Mouse (Mus musculus): Measurements from ENCODE around the gene Foxp1. TPM values are rescaled to one million over a fixed set of nuclear protein-coding genes. Genes with fewer than 3 reads are reported as not detected.

The Foxp1 gene
- polyA plus RNA-seq, 1 experiment = 76.1 TPM

DNA sequence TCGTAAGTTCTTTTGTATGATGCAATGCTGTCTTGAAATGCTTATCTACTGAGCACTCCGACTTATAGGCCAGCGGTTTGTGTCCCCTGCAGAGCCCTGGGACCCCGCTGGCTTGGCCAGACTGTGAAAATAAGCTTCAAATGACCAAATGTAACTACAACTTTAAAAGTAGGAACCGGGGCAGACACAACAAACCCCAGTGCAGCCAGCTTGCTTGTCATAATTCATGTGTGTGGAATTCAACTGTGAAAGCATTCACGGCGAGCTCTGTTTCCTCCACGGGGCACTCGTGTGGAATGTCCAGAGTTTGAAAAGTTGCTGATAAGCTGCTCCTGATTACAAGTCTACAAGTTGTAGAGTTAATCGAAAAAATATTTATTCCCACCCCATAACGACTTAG is 71.0 kb downstream of the Foxp1 start:
- TF ChIP-seq GATA1 (IDR thresholded peaks at IDR 0.05; ENCODE audit: borderline replicate concordance, low read length) = no peak
- no peak for TF ChIP-seq FLI1 (IDR thresholded peaks at IDR 0.05; ENCODE audit: low read length)
- Histone ChIP-seq H3K4me3 (replicated peaks) (no peak overlapping the region), H3K36me3 (replicated peaks; ENCODE audit: low read length) (peaks cover 21% of the 10 kb centered on the region), H3K4me1 (peaks cover 48% of the 10 kb centered on the region), H3K9me3 (peaks cover 4% of the 10 kb centered on the region; the same call in 1 of the 2 replicates), H3K27me3 (replicated peaks) (no peaks in the 10 kb centered on the region)

GRCm38 (mm10) chr6:99447447-99447846 is 75.1 kb downstream of the Foxp1 start:
- Histone ChIP-seq H3K4me3 (replicated peaks) (no peak overlapping the region), H3K9me3 (peaks cover 4% of the 10 kb centered on the region; the same call in 1 of the 2 replicates), H3K36me3 (replicated peaks; ENCODE audit: low read length) (peaks cover 14% of the 10 kb centered on the region), H3K27me3 (replicated peaks) (no peaks in the 10 kb centered on the region), H3K4me1 (peaks cover 52% of the 10 kb centered on the region)
- no peak for TF ChIP-seq FLI1 (IDR thresholded peaks at IDR 0.05; ENCODE audit: low read length)
- TF ChIP-seq GATA1 (IDR thresholded peaks at IDR 0.05; ENCODE audit: borderline replicate concordance, low read length) = no peak

GRCm38 (mm10) chr6:99446801-99447415 is 75.6 kb downstream of the Foxp1 start:
- peaks cover 51% of the 10 kb centered on the region for H3K4me1 ChIP-seq
- no peak overlapping the region for H3K4me3 ChIP-seq (replicated peaks)
- no peaks in the 10 kb centered on the region for H3K27me3 ChIP-seq (replicated peaks)
- no peak for TF ChIP-seq FLI1 (IDR thresholded peaks at IDR 0.05; ENCODE audit: low read length)
- TF ChIP-seq GATA1 (IDR thresholded peaks at IDR 0.05; ENCODE audit: borderline replicate concordance, low read length) = no peak
- peaks cover 4% of the 10 kb centered on the region; the same call in 1 of the 2 replicates for H3K9me3 ChIP-seq
- peaks cover 14% of the 10 kb centered on the region for H3K36me3 ChIP-seq (replicated peaks; ENCODE audit: low read length)

GRCm38 (mm10) chr6:99443460-99443859 is 79.1 kb downstream of the Foxp1 start:
- H3K4me1 ChIP-seq = peaks cover 56% of the 10 kb centered on the region

GRCm38 (mm10) chr6:99441100-99441499 is 81.4 kb downstream of the Foxp1 start:
- no peak for TF ChIP-seq FLI1 (IDR thresholded peaks at IDR 0.05; ENCODE audit: low read length)
- TF ChIP-seq GATA1 (IDR thresholded peaks at IDR 0.05; ENCODE audit: borderline replicate concordance, low read length) = no peak
- no peaks in the 10 kb centered on the region for H3K9me3 ChIP-seq
- no peaks in the 10 kb centered on the region for H3K27me3 ChIP-seq (replicated peaks)

More at GRCm38 (mm10) chr6:99443460-99443859, 79.1 kb downstream of the Foxp1 start:
- H3K36me3 ChIP-seq (replicated peaks; ENCODE audit: low read length) = peaks cover 14% of the 10 kb centered on the region
- H3K9me3 ChIP-seq = peaks cover 4% of the 10 kb centered on the region; the same call in 1 of the 2 replicates
- H3K27me3 ChIP-seq (replicated peaks) = no peaks in the 10 kb centered on the region
- no peak overlapping the region for H3K4me3 ChIP-seq (replicated peaks)
- TF ChIP-seq GATA1 (IDR thresholded peaks at IDR 0.05; ENCODE audit: borderline replicate concordance, low read length) (no peak), FLI1 (IDR thresholded peaks at IDR 0.05; ENCODE audit: low read length) (no peak)

GRCm38 (mm10) chr6:99440606-99441005 is 81.9 kb downstream of the Foxp1 start:
- H3K4me1 ChIP-seq = peaks cover 54% of the 10 kb centered on the region
- peaks cover 3% of the 10 kb centered on the region for H3K36me3 ChIP-seq (replicated peaks; ENCODE audit: low read length)
- H3K27me3 ChIP-seq (replicated peaks) = no peaks in the 10 kb centered on the region
- no peaks in the 10 kb centered on the region for H3K9me3 ChIP-seq
- TF ChIP-seq FLI1 (IDR thresholded peaks at IDR 0.05; ENCODE audit: low read length) = no peak
- no peak for TF ChIP-seq GATA1 (IDR thresholded peaks at IDR 0.05; ENCODE audit: borderline replicate concordance, low read length)
- no peak overlapping the region for H3K4me3 ChIP-seq (replicated peaks)

More at GRCm38 (mm10) chr6:99441100-99441499, 81.4 kb downstream of the Foxp1 start:
- Histone ChIP-seq H3K4me1 (peaks cover 55% of the 10 kb centered on the region), H3K36me3 (replicated peaks; ENCODE audit: low read length) (peaks cover 3% of the 10 kb centered on the region), H3K4me3 (replicated peaks) (no peak overlapping the region)

GRCm38 (mm10) chr6:99439878-99440361 is 82.6 kb downstream of the Foxp1 start:
- H3K9me3 ChIP-seq = no peaks in the 10 kb centered on the region
- H3K4me3 ChIP-seq (replicated peaks) = no peak overlapping the region
- no peaks in the 10 kb centered on the region for H3K27me3 ChIP-seq (replicated peaks)
- TF ChIP-seq GATA1 (IDR thresholded peaks at IDR 0.05; ENCODE audit: borderline replicate concordance, low read length) (no peak), FLI1 (IDR thresholded peaks at IDR 0.05; ENCODE audit: low read length) (no peak)
- peaks cover 4% of the 10 kb centered on the region for H3K36me3 ChIP-seq (replicated peaks; ENCODE audit: low read length)
- peaks cover 54% of the 10 kb centered on the region for H3K4me1 ChIP-seq

- H3K4me3 ChIP-seq (replicated peaks) = no peak overlapping the region
- H3K4me1 ChIP-seq = peaks cover 54% of the 10 kb centered on the region
- peaks cover 10% of the 10 kb centered on the region for H3K36me3 ChIP-seq (replicated peaks; ENCODE audit: low read length)
- H3K9me3 ChIP-seq = no peaks in the 10 kb centered on the region
- TF ChIP-seq FLI1 (IDR thresholded peaks at IDR 0.05; ENCODE audit: low read length) = no peak
- no peak for TF ChIP-seq GATA1 (IDR thresholded peaks at IDR 0.05; ENCODE audit: borderline replicate concordance, low read length)
- H3K27me3 ChIP-seq (replicated peaks) = no peaks in the 10 kb centered on the region
These were observed 83.2 kb downstream of the Foxp1 start for GRCm38 (mm10) chr6:99439214-99439877.

DNA sequence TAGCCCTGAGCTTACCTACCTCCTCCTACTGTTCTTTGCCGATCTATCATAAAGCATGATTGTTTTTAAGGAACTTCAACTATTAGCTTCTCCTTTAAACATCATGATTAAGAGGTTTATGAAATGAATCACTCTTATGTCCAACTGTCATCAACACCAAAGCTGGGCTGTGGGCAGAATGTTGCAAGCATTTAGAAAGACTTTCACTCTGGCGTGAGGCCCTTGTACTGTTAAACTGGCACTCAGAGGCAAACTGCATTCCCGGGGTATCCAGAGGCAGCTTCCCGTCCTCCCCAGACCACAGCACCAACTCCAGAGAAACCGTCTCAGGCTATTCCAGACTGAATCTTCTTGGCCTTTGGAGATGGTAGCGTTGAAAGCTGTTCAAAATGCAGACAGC is 86.2 kb downstream of the Foxp1 start:
- TF ChIP-seq FLI1 (IDR thresholded peaks at IDR 0.05; ENCODE audit: low read length) (no peak), GATA1 (IDR thresholded peaks at IDR 0.05; ENCODE audit: borderline replicate concordance, low read length) (no peak)
- H3K4me1 ChIP-seq = peaks cover 64% of the 10 kb centered on the region

DNA sequence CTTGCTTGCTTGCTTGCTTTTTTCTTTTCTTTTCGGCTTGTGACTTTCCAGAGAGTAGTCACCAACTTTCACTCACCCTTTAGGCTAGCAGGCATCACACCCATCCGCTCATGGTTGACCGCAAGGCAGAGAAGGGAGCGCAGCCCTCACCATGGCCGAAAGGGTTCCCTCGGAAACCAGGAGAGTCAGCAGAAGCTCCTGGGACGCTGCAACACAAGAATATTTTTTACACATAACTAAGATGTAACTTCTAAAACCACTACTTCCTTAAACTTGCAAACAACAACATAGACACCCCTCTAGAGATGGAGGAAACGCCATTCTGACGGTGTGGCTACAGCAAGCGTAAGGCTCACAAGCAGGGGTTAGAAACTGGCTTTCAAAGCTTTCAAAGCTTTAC is 87.4 kb downstream of the Foxp1 start:
- H3K27me3 ChIP-seq (replicated peaks) = no peaks in the 10 kb centered on the region
- no peak overlapping the region for H3K4me3 ChIP-seq (replicated peaks)
- peaks cover 57% of the 10 kb centered on the region for H3K4me1 ChIP-seq
- no peaks in the 10 kb centered on the region for H3K9me3 ChIP-seq
- TF ChIP-seq GATA1 (IDR thresholded peaks at IDR 0.05; ENCODE audit: borderline replicate concordance, low read length) = no peak
- no peak for TF ChIP-seq FLI1 (IDR thresholded peaks at IDR 0.05; ENCODE audit: low read length)
- H3K36me3 ChIP-seq (replicated peaks; ENCODE audit: low read length) = peaks cover 25% of the 10 kb centered on the region

More for the DNA sequence above, 86.2 kb downstream of the Foxp1 start:
- H3K27me3 ChIP-seq (replicated peaks) = no peaks in the 10 kb centered on the region
- no peak overlapping the region for H3K4me3 ChIP-seq (replicated peaks)
- H3K9me3 ChIP-seq = no peaks in the 10 kb centered on the region
- peaks cover 25% of the 10 kb centered on the region for H3K36me3 ChIP-seq (replicated peaks; ENCODE audit: low read length)
